Mouse (Mus musculus): ENCODE data around the gene Aox1. TPM values are rescaled to one million over a fixed set of nuclear protein-coding genes. Genes with fewer than 3 reads are reported as not detected.

The Aox1 gene
- total and polyA plus RNA-seq, 3 experiments = 0.16 TPM; not detected in 2

DNA sequence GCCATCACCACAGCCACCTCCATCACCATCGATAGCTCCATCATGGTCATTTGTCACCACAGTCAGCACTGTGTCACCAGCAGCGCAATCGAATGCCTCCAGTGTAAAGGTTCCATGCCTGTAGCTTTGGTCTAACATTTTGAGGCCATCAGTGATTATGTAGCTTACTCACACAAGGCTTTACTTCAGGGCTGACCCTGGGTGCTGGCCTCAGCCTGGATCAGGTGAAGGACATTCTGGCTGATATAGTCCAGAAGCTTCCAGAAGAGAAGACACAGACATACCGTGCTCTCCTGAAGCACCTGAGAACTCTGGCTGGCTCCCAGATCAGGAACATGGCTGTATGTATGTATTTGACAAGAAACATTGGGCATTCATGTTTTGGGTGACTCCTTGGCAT lies 29.1 kb downstream of the Aox1 start:
- no peaks in the 10 kb centered on the region for H3K4me1 ChIP-seq (ENCODE audit: insufficient read depth, low read depth, low read length)
- H3K36me3 ChIP-seq (replicated peaks) = no peaks in the 10 kb centered on the region
- ATAC-seq (ENCODE audit: extremely low read depth, insufficient number of reproducible peaks, low FRiP score, poor library complexity, severe bottlenecking) (no peak), DNase-seq (ENCODE audit: low spot score) (no peak)
- H3K27me3 ChIP-seq (ENCODE audit: insufficient read depth, low read length) = peaks cover 8% of the 10 kb centered on the region; the same call in 1 of the 2 replicates
- H3K9me3 ChIP-seq (replicated peaks) = no peaks in the 10 kb centered on the region
- TF ChIP-seq GATA1 (IDR thresholded peaks at IDR 0.05; ENCODE audit: borderline replicate concordance, low read length) = no peak
- TF ChIP-seq POLR2AphosphoS5 (IDR thresholded peaks at IDR 0.05; ENCODE audit: insufficient replicate concordance, low read depth, low read length) = no peak
- TF ChIP-seq CTCF (IDR thresholded peaks at IDR 0.05; ENCODE audit: low read depth, low read length) = no peak
- no peak for TF ChIP-seq GATA2 (IDR thresholded peaks at IDR 0.05; ENCODE audit: borderline replicate concordance, low read depth, low read length)
- TF ChIP-seq TAL1 (conservative IDR thresholded peaks at IDR 0.05; ENCODE audit: low read depth, low read length) = no peak
- no peak overlapping the region for H3K4me3 ChIP-seq (ENCODE audit: low read depth, low read length)

DNA sequence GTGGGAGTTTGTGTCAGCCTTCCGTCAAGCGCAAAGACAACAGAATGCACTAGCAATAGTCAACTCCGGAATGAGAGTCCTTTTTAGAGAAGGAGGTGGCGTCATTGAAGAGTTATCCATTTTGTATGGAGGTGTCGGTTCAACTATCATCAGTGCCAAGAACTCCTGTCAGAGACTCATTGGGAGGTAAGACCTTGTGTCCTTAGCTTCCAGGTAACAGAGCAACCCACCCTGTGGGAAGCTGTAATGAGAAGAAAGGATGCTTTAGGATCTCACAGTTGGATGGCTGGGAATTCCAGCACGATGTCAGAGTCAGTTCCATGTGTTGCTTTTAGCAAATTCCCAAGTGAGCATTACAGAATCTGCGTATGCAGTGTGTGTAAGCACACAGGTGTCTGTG lies 32.4 kb downstream of the Aox1 start:
- no peak for TF ChIP-seq GATA2 (IDR thresholded peaks at IDR 0.05; ENCODE audit: borderline replicate concordance, low read depth, low read length)
- no peak for TF ChIP-seq TAL1 (conservative IDR thresholded peaks at IDR 0.05; ENCODE audit: low read depth, low read length)
- no peak for TF ChIP-seq CTCF (IDR thresholded peaks at IDR 0.05; ENCODE audit: low read depth, low read length)
- no peak for TF ChIP-seq POLR2AphosphoS5 (IDR thresholded peaks at IDR 0.05; ENCODE audit: insufficient replicate concordance, low read depth, low read length)
- TF ChIP-seq GATA1 (IDR thresholded peaks at IDR 0.05; ENCODE audit: borderline replicate concordance, low read length) = no peak
- ATAC-seq (ENCODE audit: extremely low read depth, insufficient number of reproducible peaks, low FRiP score, poor library complexity, severe bottlenecking) = no peak

DNA sequence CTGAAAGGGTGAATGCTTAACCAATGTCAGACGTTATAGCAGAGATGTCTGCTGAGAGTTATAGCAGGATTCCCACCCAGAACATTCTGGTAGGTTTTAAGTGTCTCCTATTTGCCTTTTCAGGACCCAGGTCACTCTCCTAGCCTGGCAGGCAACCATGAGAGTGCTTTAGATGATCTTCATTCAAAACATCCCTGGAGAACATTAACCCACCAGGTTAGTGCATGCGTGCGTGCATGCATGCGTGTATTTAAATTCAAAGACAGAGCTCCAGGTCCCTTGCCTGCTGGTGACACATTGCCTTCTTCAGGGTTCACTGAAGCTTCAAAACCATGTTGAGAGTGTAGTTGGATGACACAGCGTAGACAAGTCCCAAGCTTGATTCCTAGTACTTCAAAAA lies 35.4 kb downstream of the Aox1 start:
- no peak for DNase-seq (ENCODE audit: low spot score)

More for the DNA sequence above, 32.4 kb downstream of the Aox1 start:
- H3K9me3 ChIP-seq (replicated peaks) = no peaks in the 10 kb centered on the region
- H3K4me3 ChIP-seq (ENCODE audit: low read depth, low read length) = no peak overlapping the region
- peaks cover 5% of the 10 kb centered on the region; the same call in 1 of the 2 replicates for H3K27me3 ChIP-seq (ENCODE audit: insufficient read depth, low read length)
- no peak for DNase-seq (ENCODE audit: low spot score)
- no peaks in the 10 kb centered on the region for H3K36me3 ChIP-seq (replicated peaks)
- no peaks in the 10 kb centered on the region for H3K4me1 ChIP-seq (ENCODE audit: insufficient read depth, low read depth, low read length)

DNA sequence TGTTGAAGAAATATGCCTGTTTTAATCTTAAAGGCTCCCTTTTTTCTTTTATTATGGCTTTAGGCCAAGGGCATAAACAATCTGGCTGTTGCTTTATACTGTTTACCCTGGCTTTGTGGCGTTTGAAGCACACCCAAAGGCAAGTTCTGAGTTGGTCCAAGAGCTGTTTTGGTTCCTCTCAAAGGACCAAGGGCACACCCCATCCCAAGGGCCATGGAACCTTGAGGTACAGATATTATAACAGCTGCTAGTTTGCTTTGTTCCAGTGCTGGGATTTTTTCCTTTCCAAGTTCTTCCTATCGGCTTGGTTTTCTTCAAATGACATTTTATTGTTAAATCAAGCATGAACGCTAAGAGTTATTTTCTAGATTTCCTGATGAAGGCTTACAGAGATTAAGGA lies 35.9 kb downstream of the Aox1 start:
- Histone ChIP-seq H3K4me1 (ENCODE audit: insufficient read depth, low read depth, low read length) (no peaks in the 10 kb centered on the region), H3K27me3 (ENCODE audit: insufficient read depth, low read length) (peaks cover 5% of the 10 kb centered on the region; the same call in 1 of the 2 replicates), H3K36me3 (replicated peaks) (no peaks in the 10 kb centered on the region), H3K9me3 (replicated peaks) (no peaks in the 10 kb centered on the region), H3K4me3 (ENCODE audit: low read depth, low read length) (no peak overlapping the region)
- DNase-seq (ENCODE audit: low spot score) (no peak), ATAC-seq (ENCODE audit: extremely low read depth, insufficient number of reproducible peaks, low FRiP score, poor library complexity, severe bottlenecking) (no peak)
- no peak for TF ChIP-seq GATA2 (IDR thresholded peaks at IDR 0.05; ENCODE audit: borderline replicate concordance, low read depth, low read length)
- TF ChIP-seq POLR2AphosphoS5 (IDR thresholded peaks at IDR 0.05; ENCODE audit: insufficient replicate concordance, low read depth, low read length) = no peak
- no peak for TF ChIP-seq GATA1 (IDR thresholded peaks at IDR 0.05; ENCODE audit: borderline replicate concordance, low read length)
- TF ChIP-seq CTCF (IDR thresholded peaks at IDR 0.05; ENCODE audit: low read depth, low read length) = no peak
- no peak for TF ChIP-seq TAL1 (conservative IDR thresholded peaks at IDR 0.05; ENCODE audit: low read depth, low read length)

More for the DNA sequence above, 35.4 kb downstream of the Aox1 start:
- Histone ChIP-seq H3K4me3 (ENCODE audit: low read depth, low read length) (no peak overlapping the region), H3K27me3 (ENCODE audit: insufficient read depth, low read length) (peaks cover 5% of the 10 kb centered on the region; the same call in 1 of the 2 replicates), H3K4me1 (ENCODE audit: insufficient read depth, low read depth, low read length) (no peaks in the 10 kb centered on the region), H3K36me3 (replicated peaks) (no peaks in the 10 kb centered on the region), H3K9me3 (replicated peaks) (no peaks in the 10 kb centered on the region)
- TF ChIP-seq POLR2AphosphoS5 (IDR thresholded peaks at IDR 0.05; ENCODE audit: insufficient replicate concordance, low read depth, low read length) = no peak
- no peak for ATAC-seq (ENCODE audit: extremely low read depth, insufficient number of reproducible peaks, low FRiP score, poor library complexity, severe bottlenecking)

DNA sequence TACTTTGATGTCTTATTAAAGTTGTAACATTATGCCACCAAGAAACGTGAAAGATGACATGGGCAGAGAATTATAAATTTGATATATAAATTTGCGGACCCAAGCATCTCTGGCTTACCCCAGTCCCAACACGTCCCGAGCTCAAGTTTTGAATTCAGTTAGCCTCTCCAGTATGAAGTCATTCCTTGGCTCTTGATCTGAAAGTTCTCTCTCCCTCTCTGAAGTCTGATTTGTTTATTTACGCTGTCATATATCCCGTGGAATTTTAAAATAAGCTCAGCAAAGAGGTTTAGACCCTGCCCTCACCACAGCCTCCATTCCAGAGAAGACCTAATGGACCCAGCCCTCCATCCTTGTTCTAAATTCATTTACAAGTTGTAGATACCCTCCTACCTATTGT lies 39.5 kb downstream of the Aox1 start:
- TF ChIP-seq POLR2AphosphoS5 (IDR thresholded peaks at IDR 0.05; ENCODE audit: insufficient replicate concordance, low read depth, low read length) (no peak), GATA2 (IDR thresholded peaks at IDR 0.05; ENCODE audit: borderline replicate concordance, low read depth, low read length) (no peak), GATA1 (IDR thresholded peaks at IDR 0.05; ENCODE audit: borderline replicate concordance, low read length) (no peak), CTCF (IDR thresholded peaks at IDR 0.05; ENCODE audit: low read depth, low read length) (no peak), TAL1 (conservative IDR thresholded peaks at IDR 0.05; ENCODE audit: low read depth, low read length) (no peak)
- no peak for ATAC-seq (ENCODE audit: extremely low read depth, insufficient number of reproducible peaks, low FRiP score, poor library complexity, severe bottlenecking)
- no peaks in the 10 kb centered on the region for H3K9me3 ChIP-seq (replicated peaks)

DNA sequence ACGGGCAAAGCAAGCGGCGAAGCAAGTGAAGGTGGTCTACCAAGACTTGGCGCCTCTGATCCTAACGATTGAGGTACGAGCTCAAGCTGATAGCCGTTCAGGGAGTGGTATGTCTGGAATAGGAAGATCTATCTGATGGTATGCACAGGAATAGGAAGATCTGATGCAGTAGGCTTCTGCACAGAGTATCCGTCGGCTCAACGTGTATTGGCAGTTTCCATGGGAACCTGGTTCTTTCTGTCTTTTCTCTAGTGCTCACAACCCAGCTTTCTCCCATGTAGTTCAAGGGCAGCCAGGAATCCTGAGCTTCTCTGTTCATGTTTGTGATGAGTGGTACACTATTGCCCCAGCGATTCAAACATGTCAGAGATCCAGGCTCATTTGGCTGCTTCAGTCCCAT lies 40.4 kb downstream of the Aox1 start:
- TF ChIP-seq CTCF (IDR thresholded peaks at IDR 0.05; ENCODE audit: low read depth, low read length) (no peak), TAL1 (conservative IDR thresholded peaks at IDR 0.05; ENCODE audit: low read depth, low read length) (no peak), POLR2AphosphoS5 (IDR thresholded peaks at IDR 0.05; ENCODE audit: insufficient replicate concordance, low read depth, low read length) (no peak), GATA2 (IDR thresholded peaks at IDR 0.05; ENCODE audit: borderline replicate concordance, low read depth, low read length) (no peak), GATA1 (IDR thresholded peaks at IDR 0.05; ENCODE audit: borderline replicate concordance, low read length) (no peak)
- Histone ChIP-seq H3K4me1 (ENCODE audit: insufficient read depth, low read depth, low read length) (no peaks in the 10 kb centered on the region), H3K4me3 (ENCODE audit: low read depth, low read length) (no peak overlapping the region), H3K36me3 (replicated peaks) (no peaks in the 10 kb centered on the region), H3K27me3 (ENCODE audit: insufficient read depth, low read length) (0 out of 2 replicates have a peak, but pooled peaks cover 2% of the 10 kb centered on the region), H3K9me3 (replicated peaks) (no peaks in the 10 kb centered on the region)
- ATAC-seq (ENCODE audit: extremely low read depth, insufficient number of reproducible peaks, low FRiP score, poor library complexity, severe bottlenecking) (no peak), DNase-seq (ENCODE audit: low spot score) (no peak)

More for the DNA sequence above, 39.5 kb downstream of the Aox1 start:
- DNase-seq (ENCODE audit: low spot score) = no peak
- Histone ChIP-seq H3K4me3 (ENCODE audit: low read depth, low read length) (no peak overlapping the region), H3K4me1 (ENCODE audit: insufficient read depth, low read depth, low read length) (no peaks in the 10 kb centered on the region), H3K36me3 (replicated peaks) (no peaks in the 10 kb centered on the region), H3K27me3 (ENCODE audit: insufficient read depth, low read length) (0 out of 2 replicates have a peak, but pooled peaks cover 3% of the 10 kb centered on the region)
